Mouse (Mus musculus) bone marrow, adult 2 months (tissue): ENCODE results near the gene Slc44a5. TPM values are rescaled to one million over a fixed set of nuclear protein-coding genes. Genes with fewer than 3 reads are reported as not detected.

Experiments used
- H3K27ac ChIP-seq: fragments of 200-500 bp; 2 replicates; pipeline ENCODE4 v1.5.1; 2012; ENCODE audit warnings: low read depth, mild to moderate bottlenecking, control low read depth, inconsistent platforms, low read length; ENCODE audit not compliant: control insufficient read depth, poor library complexity, insufficient read depth
- H3K4me1 ChIP-seq: fragments of 200-500 bp; 2 replicates; pipeline ENCODE4 v1.6.1; 2011; ENCODE audit warnings: low read length; ENCODE audit not compliant: control insufficient read depth, insufficient read depth
- H3K4me3 ChIP-seq: fragments of 200-500 bp; replicated peaks from 2 replicates; pipeline ENCODE3; 2011; ENCODE audit warnings: mild to moderate bottlenecking, low read depth, low read length, control low read depth; ENCODE audit not compliant: control insufficient read depth
- CTCF ChIP-seq: fragments of 200-500 bp; IDR thresholded peaks from 2 replicates; pipeline ENCODE4 v1.5.1; 2011; ENCODE audit warnings: low read length, control low read depth; ENCODE audit not compliant: control insufficient read depth, insufficient read depth
- POLR2A ChIP-seq: fragments of 200-500 bp; IDR thresholded peaks from 2 replicates; pipeline ENCODE4 v1.6.1; 2011; ENCODE audit warnings: low read depth, mild to moderate bottlenecking, control low read depth, low read length, borderline replicate concordance; ENCODE audit not compliant: control insufficient read depth
- WGBS: fragments of 180-500 bp; shearing (Covaris S2); methylation state at CpG from one replicate; pipeline ENCODE4 v1.1.7; 2018; 5-methylcytosine and 5-hydroxymethylcytosine counted together
- polyA plus RNA-seq: library from polyadenylated mRNA; stranded (reverse); fragments of >200 nt; gene quantifications from 2 replicates; pipeline ENCODE4 v1.2.4, GENCODE M21; 2011; ENCODE audit warnings: low replicate concordance; ENCODE audit not compliant: missing spikeins, insufficient read depth, insufficient read length

Slc44a5 gene
- polyA plus RNA-seq, 1 experiment: not detected

DNA sequence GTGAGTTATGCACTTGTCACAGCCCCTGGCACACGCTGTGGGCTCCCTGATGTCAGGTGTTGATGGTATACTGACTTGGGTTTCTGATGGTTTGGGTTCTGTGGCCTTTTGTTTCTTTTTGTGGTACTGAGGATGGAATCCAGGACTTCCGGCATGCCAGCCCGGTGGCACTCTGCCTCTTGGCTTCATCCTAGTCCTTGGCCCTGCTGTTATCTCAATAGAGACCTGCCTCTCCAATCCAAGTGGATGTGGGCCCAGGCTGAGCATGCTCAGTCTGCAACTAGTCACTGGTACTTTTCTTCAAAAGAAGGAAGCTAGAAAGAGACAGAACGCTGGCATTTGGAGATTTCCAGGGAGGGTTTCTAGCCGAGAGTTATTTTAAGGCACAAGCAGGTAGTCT, 318.9 kb downstream of the Slc44a5 start:
- 67% methylated on average over 5 of the region's 5 CpGs for WGBS
- H3K4me3 ChIP-seq: no peak overlapping the region
- no peak overlapping the region for H3K27ac ChIP-seq
- no peaks in the 10 kb centered on the region; the same call in 1 of the 2 replicates for H3K4me1 ChIP-seq
- TF ChIP-seq CTCF (no peak), POLR2A (no peak)

DNA sequence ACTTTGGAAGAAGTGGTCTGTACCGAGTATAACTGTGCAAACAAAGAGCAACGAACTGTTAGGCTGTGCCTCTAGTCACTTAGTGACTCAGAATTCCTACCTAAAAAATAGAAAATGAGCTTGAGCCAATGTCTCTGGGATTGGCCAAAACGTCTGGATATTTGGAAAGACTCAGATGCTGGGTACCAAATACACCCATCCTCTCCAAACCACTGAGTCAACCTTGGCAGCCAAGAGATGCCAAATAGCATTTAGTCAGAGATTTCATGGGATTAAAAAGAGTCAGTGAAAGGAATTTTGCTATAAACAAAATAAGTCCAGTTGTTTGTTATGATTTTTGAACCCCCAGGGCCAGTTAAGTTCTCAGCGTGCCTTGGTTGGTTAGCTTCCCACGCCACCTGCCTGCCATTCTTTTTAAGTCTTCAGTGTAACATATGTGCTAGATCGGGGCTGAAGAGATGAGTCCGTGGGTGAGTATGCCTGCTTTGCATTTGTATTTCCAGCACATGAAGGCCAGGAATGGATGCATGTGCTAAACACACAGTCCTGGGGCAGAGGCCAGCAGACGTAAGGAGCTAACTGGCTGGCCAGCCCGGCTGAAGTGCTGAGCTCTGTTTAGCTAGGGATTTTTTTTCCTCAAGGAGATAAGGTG, 320.7 kb downstream of the Slc44a5 start:
- H3K27ac ChIP-seq: no peak overlapping the region
- WGBS: 73% methylated on average over 9 of the region's 9 CpGs
- TF ChIP-seq POLR2A (no peak), CTCF (no peak)
- H3K4me1 ChIP-seq: no peaks in the 10 kb centered on the region
- no peak overlapping the region for H3K4me3 ChIP-seq

- TF ChIP-seq CTCF (no peak), POLR2A (no peak)
- Histone ChIP-seq H3K4me3 (no peak overlapping the region), H3K4me1 (no peaks in the 10 kb centered on the region), H3K27ac (no peak overlapping the region)
- 81% methylated on average over 17 of the region's 17 CpGs for WGBS
Measured at GRCm38 (mm10) chr3:154294924-154295834, 321.9 kb downstream of the Slc44a5 start.

GRCm38 (mm10) chr3:154297499-154297898, 324.3 kb downstream of the Slc44a5 start:
- no peak overlapping the region for H3K27ac ChIP-seq
- no peaks in the 10 kb centered on the region for H3K4me1 ChIP-seq
- WGBS: 44% methylated on average over 6 of the region's 6 CpGs
- no peak overlapping the region for H3K4me3 ChIP-seq
- TF ChIP-seq CTCF: no peak
- TF ChIP-seq POLR2A: no peak

- no peak for TF ChIP-seq POLR2A
- no peak for TF ChIP-seq CTCF
- H3K27ac ChIP-seq: no peak overlapping the region
- H3K4me1 ChIP-seq: no peaks in the 10 kb centered on the region
- no peak overlapping the region for H3K4me3 ChIP-seq
Measured at GRCm38 (mm10) chr3:154298490-154298889, 325.3 kb downstream of the Slc44a5 start.

GRCm38 (mm10) chr3:154300006-154300405, 326.8 kb downstream of the Slc44a5 start:
- WGBS: 84% methylated on average over 9 of the region's 9 CpGs
- TF ChIP-seq POLR2A (no peak), CTCF (no peak)
- Histone ChIP-seq H3K4me1 (no peaks in the 10 kb centered on the region), H3K27ac (no peak overlapping the region), H3K4me3 (no peak overlapping the region)

GRCm38 (mm10) chr3:154301102-154301501, 327.9 kb downstream of the Slc44a5 start:
- Histone ChIP-seq H3K4me3 (no peak overlapping the region), H3K27ac (no peak overlapping the region), H3K4me1 (no peaks in the 10 kb centered on the region)
- TF ChIP-seq POLR2A (no peak), CTCF (no peak)
- WGBS: 19% methylated on average over 4 of the region's 4 CpGs

GRCm38 (mm10) chr3:154305163-154305884, 332.1 kb downstream of the Slc44a5 start:
- 70% methylated on average over 16 of the region's 16 CpGs for WGBS
- Histone ChIP-seq H3K27ac (no peak overlapping the region), H3K4me3 (no peak overlapping the region), H3K4me1 (no peaks in the 10 kb centered on the region)
- TF ChIP-seq POLR2A (no peak), CTCF (no peak)
